Comparison of ENCODE assay signal across 15 mouse cellular contexts in genomic region chr1:62723891-62724290, GRCm38 (mm10). TPM values are rescaled to one million over a fixed set of nuclear protein-coding genes. Genes with fewer than 3 reads are reported as not detected.
DNase-seq lines count a peak whose midpoint lies in the region; ATAC-seq and TF ChIP-seq lines count a peak whose summit lies in the region.
"Had no signal": no experiment of that assay in that cellular context is flagged by ENCODE, and none has a peak within 500 bp of the region (broad histone marks: within the 10 kb centered on the region; RNA-seq: fewer than 3 reads in every experiment).

No protein-coding gene starts in this region.

- no peaks in the 10 kb centered on the region for H3K9me3 ChIP-seq in intestine, postnatal 0 days (ENCODE audit: control insufficient read depth)
- H3K9me3 ChIP-seq: G1E; hindbrain, embryonic 10.5 days had no signal

- no peaks in the 10 kb centered on the region for H3K27me3 ChIP-seq in heart, adult 2 months (ENCODE audit: control insufficient read depth, insufficient read depth, low read length)
- no peaks in the 10 kb centered on the region for H3K27me3 ChIP-seq in intestine, postnatal 0 days (replicated peaks; ENCODE audit: control insufficient read depth, insufficient read depth, low read length)
- no peaks in the 10 kb centered on the region for H3K27me3 ChIP-seq in cerebellum, adult 2 months (ENCODE audit: control insufficient read depth, insufficient read depth, low read length)

- peaks cover 30% of the 10 kb centered on the region for H3K36me3 ChIP-seq in heart, adult 2 months (ENCODE audit: control insufficient read depth, insufficient read depth, low read length)
- H3K36me3 ChIP-seq in intestine, postnatal 0 days (ENCODE audit: control insufficient read depth, insufficient read depth) = 0 out of 2 replicates have a peak, but pooled peaks cover 4% of the 10 kb centered on the region
- H3K36me3 ChIP-seq: G1E had no signal

- no peak overlapping the region for H3K4me2 ChIP-seq in intestine, postnatal 0 days (replicated peaks; ENCODE audit: low read depth)

- no peak overlapping the region for H3K4me3 ChIP-seq in heart, adult 2 months
- H3K4me3 ChIP-seq in layer of hippocampus, adult 2 months = no peak overlapping the region
- 0 out of 2 replicates have a peak overlapping the region, but pooled peaks have one; percentile 5 for H3K4me3 ChIP-seq in brown adipose tissue, adult 24 weeks (ENCODE audit: insufficient read depth, low read depth, low read length)
- H3K4me3 ChIP-seq in intestine, postnatal 0 days (ENCODE audit: low read depth, low read length) = no peak overlapping the region
- H3K4me3 ChIP-seq in cerebellum, adult 2 months (replicated peaks; ENCODE audit: insufficient read depth, low read depth, low read length) = no peak overlapping the region
- H3K4me3 ChIP-seq: erythroblast, embryonic 14.5 days; hindbrain, embryonic 10.5 days had no signal

- 51% methylated on average over 5 of the region's 5 CpGs for WGBS in heart, adult 2 months
- 77% methylated on average over 5 of the region's 5 CpGs for WGBS in intestine, postnatal 0 days
- 92% methylated on average over 5 of the region's 5 CpGs for WGBS in cerebellum, adult 2 months

- DNase-seq in heart, adult 2 months = no peak
- DNase-seq in heart, postnatal 25 days (ENCODE audit: low spot score) = no peak
- DNase-seq in layer of hippocampus, adult 2 months (ENCODE audit: low spot score in 2 of 2) = no peak
- no peak for DNase-seq in layer of hippocampus, adult 18-20 months (ENCODE audit: low spot score in 2 of 2)
- no peak for DNase-seq in cerebellum, adult 2 months
- DNase-seq in layer of hippocampus, postnatal 36 days = no peak
- DNase-seq: B cell, adult 2 months; cerebellum, postnatal 36 days; midbrain, embryonic 14.5 days; right cerebral cortex, postnatal 14 days had no signal

- H3K4me1 ChIP-seq in heart, adult 2 months (ENCODE audit: control insufficient read depth, insufficient read depth, low read length) = peaks cover 35% of the 10 kb centered on the region
- H3K4me1 ChIP-seq in brown adipose tissue, adult 24 weeks (ENCODE audit: control insufficient read depth, insufficient read depth, insufficient read length, low read length) = peaks cover 68% of the 10 kb centered on the region
- H3K4me1 ChIP-seq in intestine, postnatal 0 days (replicated peaks; ENCODE audit: control insufficient read depth, insufficient read depth, low read length) = no peaks in the 10 kb centered on the region; the same call in 1 of the 2 replicates
- H3K4me1 ChIP-seq in cerebellum, adult 2 months (ENCODE audit: control insufficient read depth, insufficient read depth, low read length) = no peaks in the 10 kb centered on the region; the same call in 1 of the 2 replicates

- ATAC-seq in intestine, postnatal 0 days = no peak

- intact Hi-C loops in heart, adult 2 months (cut with DNase I) = loop anchor here (1.0 to 5.0 kb wide), 2 partner anchors 23 to 238 kb away; no protein-coding TSS in a partner anchor
- intact Hi-C loops in heart, postnatal 25 days (cut with DNase I) = loop anchor here (2.0 kb wide), 1 partner anchor 63 kb away; no protein-coding TSS in a partner anchor

- H3K79me2 ChIP-seq in heart, adult 2 months (replicated peaks; ENCODE audit: control insufficient read depth, insufficient read depth, low read length) = peaks cover 2% of the 10 kb centered on the region; the same call in 1 of the 2 replicates

- TF ChIP-seq EP300 in heart, adult 2 months (IDR thresholded peaks at IDR 0.05; ENCODE audit: insufficient read depth, low read depth, low read length) = no peak

- peak overlapping the region; percentile 78 for H3K27ac ChIP-seq in heart, adult 2 months
- peak overlapping the region; percentile 57; the same call in 1 of the 2 replicates for H3K27ac ChIP-seq in layer of hippocampus, adult 2 months
- H3K27ac ChIP-seq in brown adipose tissue, adult 24 weeks (replicated peaks; ENCODE audit: low read depth, low read length) = peak overlapping the region; percentile 97
- H3K27ac ChIP-seq in intestine, postnatal 0 days (ENCODE audit: low read depth, low read length) = peak overlapping the region; percentile 50; the same call in 1 of the 2 replicates
- H3K27ac ChIP-seq in cerebellum, adult 2 months (ENCODE audit: insufficient read depth, low read length) = no peak overlapping the region
- H3K27ac ChIP-seq: hindbrain, embryonic 10.5 days had no signal

- no peak overlapping the region for H3K9ac ChIP-seq in heart, adult 2 months (ENCODE audit: low read depth, low read length)
- no peak overlapping the region for H3K9ac ChIP-seq in intestine, postnatal 0 days (ENCODE audit: low read depth, low read length)

- no peak for TF ChIP-seq CTCF in heart, adult 2 months (IDR thresholded peaks at IDR 0.05)
- no peak for TF ChIP-seq CTCF in layer of hippocampus, adult 2 months (conservative IDR thresholded peaks at IDR 0.05)
- no peak for TF ChIP-seq CTCF in intestine, postnatal 0 days (IDR thresholded peaks at IDR 0.05; ENCODE audit: low read depth)
- TF ChIP-seq CTCF in cerebellum, adult 2 months (IDR thresholded peaks at IDR 0.05; ENCODE audit: borderline replicate concordance, insufficient read depth, low read depth, low read length) = no peak

- TF ChIP-seq POLR2A in heart, adult 2 months (IDR thresholded peaks at IDR 0.05; ENCODE audit: insufficient read depth, low read depth, low read length) = no peak
- TF ChIP-seq POLR2A in cerebellum, adult 2 months (IDR thresholded peaks at IDR 0.05; ENCODE audit: borderline replicate concordance, insufficient read depth, low read length) = no peak

RNA-seq across cellular contexts. Expression of gene Nrp2, which starts 20.8 kb away (rescaled TPM):
- total RNA-seq in heart, adult 2 months (2021) = 10 to 100 TPM; 20.7 to 29.6 TPM
- 15.6 and 24.2 TPM in 2 replicates for polyA plus RNA-seq in heart, adult 2 months (2012; rRNA removed)
- total RNA-seq in heart, postnatal 25 days (2021) = 10 to 100 TPM; 27.6 to 33.6 TPM
- 10 to 100 TPM; 60.3 to 63.7 TPM for total RNA-seq in layer of hippocampus, adult 2 months (2021)
- 10 to 100 TPM; 54.1 to 56.3 TPM for total RNA-seq in layer of hippocampus, adult 18-20 months (2021)
- 40.3 and 43.2 TPM in 2 replicates for polyA plus RNA-seq in brown adipose tissue, adult 24 weeks (2012; ENCODE audit: insufficient read depth, insufficient read length, missing spikeins)
- 11.7 and 12.7 TPM in 2 replicates for polyA plus RNA-seq in intestine, postnatal 0 days (2015; fragmentation: Nextera tagmentation; extraction: Ambion mirVana)
- polyA plus RNA-seq in cerebellum, adult 2 months (2012; rRNA removed) = 8.5 and 9.1 TPM in 2 replicates
- total RNA-seq in layer of hippocampus, postnatal 36 days (2021) = 10 to 100 TPM; 58.8 to 66.3 TPM
